7 mouse cellular contexts compared by ENCODE assay signal in genomic region chr11:97532354-97532753, GRCm38 (mm10). TPM values are rescaled to one million over a fixed set of nuclear protein-coding genes. Genes with fewer than 3 reads are reported as not detected.
DNase-seq lines count a peak whose midpoint lies in the region; ATAC-seq lines count a peak whose summit lies in the region.

No protein-coding gene starts in this region.

- peak overlapping the region; percentile 52 for H3K4me3 ChIP-seq in lung, embryonic 16.5 days (ENCODE audit: low read length)
- peak overlapping the region; percentile 47 for H3K4me3 ChIP-seq in embryonic facial prominence, embryonic 12.5 days
- peak overlapping the region; percentile 63 for H3K4me3 ChIP-seq in limb, embryonic 10.5 days

- no peak for ATAC-seq in lung, embryonic 16.5 days (ENCODE audit: low read depth)
- no peak for ATAC-seq in embryonic facial prominence, embryonic 12.5 days (ENCODE audit: insufficient number of reproducible peaks, insufficient read depth, low FRiP score, low TSS enrichment)
- ATAC-seq in granulocyte monocyte progenitor cell, adult 5-6 weeks (replicated peaks; ENCODE audit: poor library complexity, severe bottlenecking): no peak

- H3K27me3 ChIP-seq in lung, embryonic 16.5 days (ENCODE audit: control insufficient read depth, insufficient read depth, low read depth, low read length): peaks cover 56% of the 10 kb centered on the region
- H3K27me3 ChIP-seq in embryonic facial prominence, embryonic 12.5 days: peaks cover 69% of the 10 kb centered on the region
- peaks cover 77% of the 10 kb centered on the region for H3K27me3 ChIP-seq in limb, embryonic 10.5 days (ENCODE audit: low read depth, poor library complexity, severe bottlenecking)
- H3K27me3 ChIP-seq in splenic B cell, adult 2 months (ENCODE audit: control insufficient read depth, insufficient read depth, low read length, poor library complexity, severe bottlenecking): peaks cover 1% of the 10 kb centered on the region; the same call in 1 of the 2 replicates

- WGBS in lung, embryonic 16.5 days: 10% methylated on average over 8 of the region's 8 CpGs
- WGBS in embryonic facial prominence, embryonic 12.5 days: 14% methylated on average over 8 of the region's 8 CpGs
- WGBS in limb, embryonic 10.5 days: 13% methylated on average over 8 of the region's 8 CpGs

- H3K4me2 ChIP-seq in lung, embryonic 16.5 days (ENCODE audit: low read depth, low read length): peak overlapping the region; percentile 94; the same call in 1 of the 2 replicates
- peak overlapping the region; percentile 82 for H3K4me2 ChIP-seq in embryonic facial prominence, embryonic 12.5 days (replicated peaks)

- no peak overlapping the region for H3K9ac ChIP-seq in lung, embryonic 16.5 days (ENCODE audit: low read length)
- no peak overlapping the region for H3K9ac ChIP-seq in embryonic facial prominence, embryonic 12.5 days

- no peak for DNase-seq in lung, postnatal 25 days (ENCODE audit: low spot score)
- DNase-seq in limb, embryonic 10.5 days (ENCODE audit: low spot score): no peak
- peak; percentile 14 for DNase-seq in splenic B cell, adult 2 months (ENCODE audit: low read depth, low spot score)
- no peak for DNase-seq in layer of hippocampus, adult 9-10 months (ENCODE audit: low spot score)

- H3K9me3 ChIP-seq in lung, embryonic 16.5 days (ENCODE audit: control insufficient read depth, low read length): no peaks in the 10 kb centered on the region
- no peaks in the 10 kb centered on the region for H3K9me3 ChIP-seq in embryonic facial prominence, embryonic 12.5 days
- H3K9me3 ChIP-seq in limb, embryonic 10.5 days (replicated peaks): no peaks in the 10 kb centered on the region

- no peaks in the 10 kb centered on the region for H3K36me3 ChIP-seq in lung, embryonic 16.5 days (ENCODE audit: control insufficient read depth, insufficient read depth, low read length)
- no peaks in the 10 kb centered on the region for H3K36me3 ChIP-seq in embryonic facial prominence, embryonic 12.5 days
- H3K36me3 ChIP-seq in limb, embryonic 10.5 days: no peaks in the 10 kb centered on the region
- H3K36me3 ChIP-seq in splenic B cell, adult 2 months (ENCODE audit: control insufficient read depth, insufficient read depth, low read length, poor library complexity, severe bottlenecking): no peaks in the 10 kb centered on the region

- peaks cover 25% of the 10 kb centered on the region for H3K4me1 ChIP-seq in lung, embryonic 16.5 days (replicated peaks; ENCODE audit: control insufficient read depth, insufficient read depth, low read length)
- peaks cover 31% of the 10 kb centered on the region for H3K4me1 ChIP-seq in embryonic facial prominence, embryonic 12.5 days
- H3K4me1 ChIP-seq in limb, embryonic 10.5 days: peaks cover 51% of the 10 kb centered on the region

- H3K27ac ChIP-seq in lung, embryonic 16.5 days (ENCODE audit: low read length): no peak overlapping the region
- no peak overlapping the region for H3K27ac ChIP-seq in embryonic facial prominence, embryonic 12.5 days
- H3K27ac ChIP-seq in limb, embryonic 10.5 days: no peak overlapping the region

RNA-seq across cellular contexts. Expression of gene 4933428G20Rik, which starts 32.2 kb away (rescaled TPM):
- 0.74 and 0.87 TPM in 2 replicates for polyA plus RNA-seq in lung, embryonic 16.5 days (2015; fragmentation: Nextera tagmentation; extraction: Ambion mirVana)
- polyA plus RNA-seq in embryonic facial prominence, embryonic 12.5 days (2016; fragmentation: Nextera tagmentation; extraction: Ambion mirVana): 1.1 and 1.4 TPM in 2 replicates
- 0.49 and 0.54 TPM in 2 replicates for polyA plus RNA-seq in limb, embryonic 10.5 days (2016; fragmentation: Nextera tagmentation; extraction: Ambion mirVana)
- not detected in 2 replicates for total RNA-seq in granulocyte monocyte progenitor cell, adult 5-6 weeks (2014; fragmentation: Nextera tagmentation)
- total RNA-seq in granulocyte monocyte progenitor cell, adult 5-6 weeks (2017): 0.22 TPM in 1 of 2 replicates, not detected in the other

RNA-seq across cellular contexts. Expression of gene Srcin1, which starts 43.6 kb away (rescaled TPM):
- polyA plus RNA-seq in lung, embryonic 16.5 days (2015; fragmentation: Nextera tagmentation; extraction: Ambion mirVana): 0.70 and 0.83 TPM in 2 replicates
- polyA plus RNA-seq in embryonic facial prominence, embryonic 12.5 days (2016; fragmentation: Nextera tagmentation; extraction: Ambion mirVana): 1.00 and 1.3 TPM in 2 replicates
- 0.24 and 0.25 TPM in 2 replicates for polyA plus RNA-seq in limb, embryonic 10.5 days (2016; fragmentation: Nextera tagmentation; extraction: Ambion mirVana)
- not detected in 2 replicates for total RNA-seq in granulocyte monocyte progenitor cell, adult 5-6 weeks (2014; fragmentation: Nextera tagmentation)
- not detected in 2 replicates for total RNA-seq in granulocyte monocyte progenitor cell, adult 5-6 weeks (2017)
